Mouse (Mus musculus) neural tube, embryonic 10.5 days (tissue): ENCODE data around the gene Mmaa.

ENCODE experiments used
- DNase-seq: peaks from one replicate; pipeline ENCODE4 v3.0.0-alpha.2; 2017; ENCODE audit warnings: low spot score; ENCODE audit errors: extremely low spot score

Mmaa gene

GRCm38 (mm10) chr8:79222752-79223141, 72.0 kb downstream of the Mmaa start:
- no peak for DNase-seq

GRCm38 (mm10) chr8:79222106-79222751, 72.5 kb downstream of the Mmaa start:
- no peak for DNase-seq
